Mouse (Mus musculus) kidney, embryonic 14.5 days (tissue): ENCODE results near the gene Vps54. TPM values are rescaled to one million over a fixed set of nuclear protein-coding genes. Genes with fewer than 3 reads are reported as not detected.

ENCODE experiments used
- ATAC-seq: fragments of 200-750 bp; cut with Nextera tagmentation; 2 replicates; pipeline ENCODE4 v1.8.0; 2017; ENCODE audit warnings: moderate number of reproducible peaks, mild to moderate bottlenecking, moderate TSS enrichment, moderate library complexity; ENCODE audit not compliant: low FRiP score, low TSS enrichment
- H3K27ac ChIP-seq: fragments of 300-500 bp; sonication (generic); 2 replicates; pipeline ENCODE4 v1.5.1; 2014; ENCODE audit warnings: low read depth, mild to moderate bottlenecking, low read length, moderate library complexity, mixed read lengths
- H3K27me3 ChIP-seq: fragments of 300-500 bp; sonication (generic); 2 replicates; pipeline ENCODE4 v1.6.1; 2014; ENCODE audit warnings: mild to moderate bottlenecking, low read length; ENCODE audit not compliant: control insufficient read depth, insufficient read depth
- H3K36me3 ChIP-seq: fragments of 300-500 bp; sonication (generic); 2 replicates; pipeline ENCODE4 v1.6.1; 2014; ENCODE audit warnings: low read length, mixed read lengths; ENCODE audit not compliant: control insufficient read depth, insufficient read depth
- H3K4me1 ChIP-seq: fragments of 300-500 bp; sonication (generic); 2 replicates; pipeline ENCODE4 v1.6.1; 2014; ENCODE audit warnings: low read length, mixed read lengths; ENCODE audit not compliant: control insufficient read depth, insufficient read depth
- H3K4me2 ChIP-seq: fragments of 300-500 bp; sonication (generic); replicated peaks from 2 replicates; pipeline ENCODE4 v1.6.1; 2014; ENCODE audit warnings: low read depth, mild to moderate bottlenecking, low read length
- H3K4me3 ChIP-seq: fragments of 300-500 bp; sonication (generic); 2 replicates; pipeline ENCODE4 v1.5.1; 2014; ENCODE audit warnings: mild to moderate bottlenecking, low read length
- H3K9ac ChIP-seq: fragments of 300-500 bp; sonication (generic); 2 replicates; pipeline ENCODE4 v1.6.1; 2014; ENCODE audit warnings: low read depth, mild to moderate bottlenecking, low read length, moderate library complexity
- H3K9me3 ChIP-seq: fragments of 300-500 bp; sonication (generic); 2 replicates; pipeline ENCODE4 v1.6.1; 2016; ENCODE audit warnings: low read length; ENCODE audit not compliant: control insufficient read depth
- WGBS: fragments of 180-500 bp; shearing (Covaris S2); extraction: QIAGEN DNeasy Blood & Tissue Kit; methylation state at CpG from one replicate; pipeline ENCODE4 v1.1.7; 2014; 5-methylcytosine and 5-hydroxymethylcytosine counted together
- polyA plus RNA-seq: library from polyadenylated mRNA; unstranded; fragments of >200 nt; fragmentation: Nextera tagmentation; extraction: Ambion mirVana; gene quantifications from 2 replicates; pipeline ENCODE4 v1.2.1, GENCODE M21; 2014

Gene Vps54
- polyA plus RNA-seq, 1 experiment from 2014 or later, result 19.9 TPM

DNA sequence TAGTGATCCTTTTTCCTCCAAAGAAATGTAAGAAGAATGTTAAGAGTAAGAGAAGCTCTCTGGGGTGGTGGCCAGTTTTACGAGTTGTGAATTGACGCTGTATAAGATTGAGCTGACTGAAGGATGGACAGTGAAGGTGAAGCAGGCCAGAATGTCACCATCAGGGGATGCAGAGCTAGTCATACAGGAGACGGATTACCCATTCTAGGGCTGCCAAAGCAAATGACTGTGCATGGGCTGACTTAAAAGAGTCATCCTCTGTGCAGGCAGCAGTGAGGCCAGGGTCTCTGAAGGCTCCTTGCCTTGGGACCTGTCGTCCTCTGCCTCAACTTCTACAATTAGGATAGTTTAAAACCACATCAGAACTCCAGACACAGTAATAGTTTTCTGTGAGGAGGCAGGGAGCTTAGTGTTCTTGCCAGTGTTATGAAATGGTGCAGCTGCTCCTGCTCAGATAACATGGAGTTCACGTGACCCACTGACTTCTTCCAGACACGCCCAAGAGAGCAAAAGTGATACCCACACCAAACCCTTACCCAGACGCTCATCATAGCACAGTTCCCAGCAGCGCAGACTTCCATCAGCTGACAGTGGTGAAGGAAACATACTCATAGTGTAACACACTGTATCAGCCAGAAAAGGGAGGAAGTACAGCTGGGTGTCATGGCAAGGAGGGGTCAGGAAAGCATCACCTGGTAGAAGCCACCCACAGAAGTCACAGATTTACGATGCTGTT is 75.0 kb downstream of the Vps54 start:
- 76% methylated on average over 9 of the region's 9 CpGs for WGBS
- H3K4me2 ChIP-seq, result no peak overlapping the region
- H3K9me3 ChIP-seq, result no peaks in the 10 kb centered on the region
- H3K4me1 ChIP-seq, result no peaks in the 10 kb centered on the region
- peaks cover 38% of the 10 kb centered on the region for H3K36me3 ChIP-seq
- no peaks in the 10 kb centered on the region for H3K27me3 ChIP-seq
- H3K27ac ChIP-seq, result no peak overlapping the region
- no peak overlapping the region for H3K4me3 ChIP-seq
- no peak overlapping the region for H3K9ac ChIP-seq
- ATAC-seq, result peak; percentile 60

DNA sequence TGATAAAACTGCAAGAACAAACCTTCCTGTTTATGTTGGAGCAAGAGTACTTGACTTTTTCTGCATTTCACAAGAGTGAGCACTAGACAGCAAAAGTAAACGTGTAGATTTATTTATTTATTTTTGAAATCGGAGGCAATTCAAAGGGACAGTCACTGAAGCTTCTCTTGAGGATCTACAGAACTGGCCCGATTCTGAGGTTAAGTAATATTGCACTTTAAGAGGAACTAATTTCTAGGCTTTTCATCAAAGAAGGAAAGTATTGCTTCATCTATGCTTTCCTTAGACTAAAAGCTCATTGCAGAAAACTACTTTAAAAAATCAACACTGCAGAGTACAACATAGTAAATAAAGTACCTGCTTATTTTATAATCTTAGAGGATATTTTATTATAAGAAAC is 82.5 kb downstream of the Vps54 start:
- peaks cover 27% of the 10 kb centered on the region for H3K36me3 ChIP-seq
- no peaks in the 10 kb centered on the region for H3K4me1 ChIP-seq
- no peak overlapping the region for H3K9ac ChIP-seq
- no peak overlapping the region for H3K4me2 ChIP-seq
- 74% methylated on average over 3 of the region's 3 CpGs for WGBS
- ATAC-seq, result no peak
- no peak overlapping the region for H3K4me3 ChIP-seq
- no peaks in the 10 kb centered on the region for H3K9me3 ChIP-seq
- no peak overlapping the region for H3K27ac ChIP-seq
- H3K27me3 ChIP-seq, result no peaks in the 10 kb centered on the region

DNA sequence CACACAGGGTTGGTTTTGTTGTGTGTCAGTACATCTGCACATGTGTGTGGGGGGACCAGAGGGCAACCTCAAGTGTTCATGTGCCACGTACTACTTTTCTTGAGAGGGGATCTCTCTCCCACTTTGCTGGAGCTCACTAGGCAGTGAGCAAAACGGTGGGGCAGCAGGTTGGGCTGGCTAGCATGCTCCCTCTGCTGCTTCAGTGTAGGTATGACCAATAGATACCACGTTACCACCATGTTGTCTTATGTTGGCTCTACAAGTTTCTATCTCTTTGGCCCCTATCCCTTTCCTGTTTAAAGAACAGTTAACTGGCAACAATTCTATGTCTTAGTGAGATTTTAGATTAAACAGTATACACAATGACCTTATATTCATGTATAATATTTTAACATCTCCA is 83.3 kb downstream of the Vps54 start:
- 88% methylated on average over 3 of the region's 3 CpGs for WGBS

DNA sequence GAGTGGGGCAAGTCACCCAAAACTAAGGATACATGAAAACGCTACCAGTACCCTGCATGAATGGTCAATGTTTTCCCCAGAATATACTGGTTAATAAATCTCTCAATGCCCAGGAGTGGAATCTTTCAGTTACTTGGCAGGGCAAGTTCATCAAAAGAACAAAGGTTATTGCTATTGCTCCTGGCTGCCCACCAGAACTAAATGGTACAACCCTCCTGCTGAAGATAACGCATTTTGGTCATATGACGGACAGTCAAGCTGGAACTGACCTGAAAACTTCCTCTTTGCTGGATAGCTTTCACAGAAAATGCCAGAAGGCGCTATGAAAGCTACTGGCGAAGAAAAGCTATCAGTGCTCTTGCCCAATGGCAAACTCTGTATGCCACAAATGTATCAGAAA is 86.7 kb downstream of the Vps54 start:
- Histone ChIP-seq H3K27ac (no peak overlapping the region), H3K36me3 (peaks cover 40% of the 10 kb centered on the region), H3K4me1 (no peaks in the 10 kb centered on the region), H3K27me3 (no peaks in the 10 kb centered on the region), H3K9ac (no peak overlapping the region), H3K9me3 (no peaks in the 10 kb centered on the region), H3K4me2 (no peak overlapping the region), H3K4me3 (no peak overlapping the region)
- WGBS, result 87% methylated on average over 5 of the region's 5 CpGs
- no peak for ATAC-seq

More for the DNA sequence above, 83.3 kb downstream of the Vps54 start:
- no peak overlapping the region for H3K9ac ChIP-seq
- no peak overlapping the region for H3K4me3 ChIP-seq
- H3K27ac ChIP-seq, result no peak overlapping the region
- H3K27me3 ChIP-seq, result no peaks in the 10 kb centered on the region
- no peaks in the 10 kb centered on the region for H3K4me1 ChIP-seq
- H3K4me2 ChIP-seq, result no peak overlapping the region
- peaks cover 27% of the 10 kb centered on the region for H3K36me3 ChIP-seq
- no peak for ATAC-seq
- no peaks in the 10 kb centered on the region for H3K9me3 ChIP-seq

DNA sequence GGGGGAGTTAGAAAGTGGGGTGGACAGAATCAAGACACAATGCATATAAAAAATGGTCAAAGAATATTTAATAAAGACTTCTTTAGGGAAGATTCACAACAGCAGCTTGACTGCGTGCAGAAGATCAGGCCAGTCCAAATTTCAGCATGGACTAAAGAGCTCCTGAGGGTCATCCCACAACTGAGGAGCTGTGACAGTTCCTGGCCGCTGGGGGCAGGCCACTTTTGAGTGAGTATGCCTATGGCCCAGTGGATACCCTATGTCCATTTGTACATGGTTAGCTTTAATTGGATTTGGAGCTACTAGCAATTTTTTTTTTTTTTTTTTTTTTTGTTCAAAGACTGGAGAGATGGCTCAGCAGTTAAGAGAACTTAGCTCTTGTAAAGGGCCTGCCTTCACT is 87.7 kb downstream of the Vps54 start:
- Histone ChIP-seq H3K4me3 (no peak overlapping the region), H3K4me2 (no peak overlapping the region), H3K27me3 (no peaks in the 10 kb centered on the region), H3K36me3 (peaks cover 39% of the 10 kb centered on the region), H3K4me1 (no peaks in the 10 kb centered on the region), H3K9ac (no peak overlapping the region), H3K27ac (no peak overlapping the region), H3K9me3 (no peaks in the 10 kb centered on the region)
- no peak for ATAC-seq
- WGBS, result 59% methylated on average over 2 of the region's 2 CpGs

DNA sequence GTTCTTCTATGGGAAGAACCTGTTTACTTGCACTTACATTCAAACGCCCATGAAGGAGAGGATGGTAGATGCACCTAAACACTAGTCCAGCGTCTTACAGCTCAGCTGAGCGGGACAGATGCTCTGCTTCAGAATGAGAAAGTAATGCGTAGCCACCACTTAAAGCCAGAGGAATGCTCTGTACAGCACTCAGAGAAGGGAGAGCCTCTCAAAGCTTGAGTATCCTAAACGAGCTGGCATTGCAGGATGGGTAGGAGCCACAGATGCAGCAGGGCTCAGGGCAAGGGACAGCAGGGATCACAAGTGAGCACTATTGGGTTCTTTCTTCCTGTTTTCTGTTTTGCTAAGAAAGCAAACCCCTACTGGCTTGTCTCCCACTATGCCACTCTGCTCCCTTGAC is 88.4 kb downstream of the Vps54 start:
- H3K36me3 ChIP-seq, result peaks cover 37% of the 10 kb centered on the region

DNA sequence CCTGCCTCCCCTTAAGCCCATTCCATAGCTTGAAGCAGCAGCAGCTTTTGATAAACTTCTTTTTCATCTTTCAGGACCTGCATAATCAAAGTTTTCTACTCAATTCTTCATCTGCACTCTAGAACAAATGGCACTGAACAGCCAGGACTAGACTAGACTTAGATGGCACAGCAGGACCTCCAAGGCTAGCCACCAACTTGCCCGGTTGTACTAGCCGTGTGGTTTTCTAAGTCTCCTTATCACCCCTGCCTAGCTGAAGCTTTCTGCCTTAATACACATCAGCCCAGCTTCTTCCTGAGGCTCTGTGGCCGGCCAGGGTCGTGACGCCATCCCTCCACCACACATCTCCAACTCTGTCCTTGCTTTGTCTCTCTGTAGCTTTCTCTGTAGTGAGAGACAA is 89.1 kb downstream of the Vps54 start:
- Histone ChIP-seq H3K36me3 (peaks cover 43% of the 10 kb centered on the region), H3K27ac (no peak overlapping the region), H3K27me3 (no peaks in the 10 kb centered on the region), H3K9ac (no peak overlapping the region), H3K9me3 (no peaks in the 10 kb centered on the region), H3K4me2 (no peak overlapping the region), H3K4me3 (no peak overlapping the region), H3K4me1 (no peaks in the 10 kb centered on the region)
- ATAC-seq, result no peak
- WGBS, result 86% methylated on average over 5 of the region's 5 CpGs

More for the DNA sequence above, 88.4 kb downstream of the Vps54 start:
- Histone ChIP-seq H3K4me2 (no peak overlapping the region), H3K27me3 (no peaks in the 10 kb centered on the region), H3K27ac (no peak overlapping the region), H3K9ac (no peak overlapping the region), H3K4me1 (no peaks in the 10 kb centered on the region), H3K9me3 (no peaks in the 10 kb centered on the region), H3K4me3 (no peak overlapping the region)
- no peak for ATAC-seq
- 93% methylated on average over 5 of the region's 5 CpGs for WGBS

DNA sequence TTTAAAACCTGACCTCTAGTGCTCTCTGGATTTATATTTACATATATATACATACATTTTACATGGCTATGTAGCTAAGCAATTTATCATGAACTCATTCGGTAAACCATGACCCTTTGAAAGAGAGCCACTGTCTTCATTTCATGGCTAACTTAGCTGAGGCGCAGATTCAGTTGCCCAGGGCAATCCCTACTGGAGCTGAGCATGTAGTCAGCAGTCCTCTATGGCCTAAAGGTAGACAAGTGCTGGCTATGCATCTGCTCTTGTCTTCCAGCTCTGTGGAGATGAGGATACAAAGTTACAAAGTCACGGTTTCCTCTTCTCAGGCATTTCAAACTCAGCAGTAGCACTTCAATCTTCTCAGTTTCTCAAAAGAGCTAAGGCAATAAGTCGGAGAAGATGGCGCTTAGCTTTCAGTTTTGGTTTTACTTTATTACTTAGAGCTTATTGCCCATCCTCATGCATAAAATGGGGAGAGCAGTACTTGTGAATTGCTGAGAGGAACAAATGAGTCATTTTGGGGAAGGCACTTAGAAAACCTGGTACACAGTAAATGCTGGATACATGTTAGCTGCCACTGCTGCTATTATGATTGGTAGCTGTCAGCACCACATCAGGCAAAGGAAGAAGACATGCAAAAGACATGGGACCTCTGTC is 93.7 kb downstream of the Vps54 start:
- H3K9me3 ChIP-seq, result no peaks in the 10 kb centered on the region
- H3K4me3 ChIP-seq, result no peak overlapping the region
- no peaks in the 10 kb centered on the region for H3K27me3 ChIP-seq
- H3K4me2 ChIP-seq, result no peak overlapping the region
- H3K4me1 ChIP-seq, result no peaks in the 10 kb centered on the region
- no peak overlapping the region for H3K27ac ChIP-seq
- H3K9ac ChIP-seq, result no peak overlapping the region
- H3K36me3 ChIP-seq, result peaks cover 41% of the 10 kb centered on the region
- ATAC-seq, result no peak
- WGBS, result 94% methylated on average over 5 of the region's 5 CpGs

DNA sequence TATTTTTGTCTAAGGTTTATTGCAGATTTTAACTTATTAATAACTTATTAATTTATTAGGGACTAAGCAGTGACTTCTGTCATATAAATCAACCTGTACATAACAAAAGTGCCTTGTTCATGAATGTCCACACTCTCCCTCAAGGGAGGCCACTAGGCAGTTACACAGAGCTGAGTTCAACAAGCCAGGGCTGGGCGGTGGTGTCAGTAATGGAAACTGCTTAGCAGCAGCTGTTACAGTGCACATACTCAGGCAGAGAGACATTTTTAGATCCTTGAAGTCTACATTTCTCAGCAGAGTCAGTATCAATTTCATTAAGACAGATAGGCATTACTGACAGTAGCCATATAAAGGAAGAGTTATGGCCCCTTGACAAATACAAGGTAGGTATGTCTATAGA is 98.8 kb downstream of the Vps54 start:
- Histone ChIP-seq H3K9ac (no peak overlapping the region), H3K27me3 (no peaks in the 10 kb centered on the region)

More for the DNA sequence above, 98.8 kb downstream of the Vps54 start:
- Histone ChIP-seq H3K36me3 (peaks cover 5% of the 10 kb centered on the region), H3K9me3 (no peaks in the 10 kb centered on the region), H3K4me1 (no peaks in the 10 kb centered on the region), H3K4me3 (no peak overlapping the region), H3K27ac (no peak overlapping the region), H3K4me2 (no peak overlapping the region)
- peak; percentile 68; the same call in 1 of the 2 replicates for ATAC-seq
- 37% methylated on average over 1 of the region's 1 CpGs for WGBS
